Mouse (Mus musculus) bone marrow, adult 2 months (tissue): Measurements from ENCODE around the gene Shoc2.

Experiments used
- CTCF ChIP-seq: fragments of 200-500 bp; IDR thresholded peaks from 2 replicates; pipeline ENCODE4 v1.5.1; 2011; ENCODE audit warnings: low read length, control low read depth; ENCODE audit not compliant: control insufficient read depth, insufficient read depth
- POLR2A ChIP-seq: fragments of 200-500 bp; IDR thresholded peaks from 2 replicates; pipeline ENCODE4 v1.6.1; 2011; ENCODE audit warnings: low read depth, mild to moderate bottlenecking, control low read depth, low read length, borderline replicate concordance; ENCODE audit not compliant: control insufficient read depth

GRCm38 (mm10) chr19:53971938-53972337, 27.8 kb downstream of the Shoc2 start:
- no peak for TF ChIP-seq CTCF
- TF ChIP-seq POLR2A = no peak
